Mouse (Mus musculus): ENCODE data around the gene Slain2. TPM values are rescaled to one million over a fixed set of nuclear protein-coding genes. Genes with fewer than 3 reads are reported as not detected.

The Slain2 gene
- total RNA-seq (2023) = 67.9 TPM

GRCm38 (mm10) chr5:72913648-72914557 is at the start of gene Slain2:
TSS of gene Slain2 (plus strand) at chr5:72914304.

GRCm38 (mm10) chr5:72868091-72868875 is 45.8 kb upstream of the Slain2 start, which contains the start of gene Tec:
TSS of gene Tec (minus strand) at chr5:72868483.

GRCm38 (mm10) chr5:72974602-72975001 is 60.5 kb downstream of the Slain2 start, which contains the start of gene Gm10135:
TSS of gene Gm10135 (minus strand) at chr5:72974702.

GRCm38 (mm10) chr5:73006784-73007581 is 92.9 kb downstream of the Slain2 start, which contains the start of gene Slc10a4:
TSS of gene Slc10a4 (plus strand) at chr5:73006883.

Other genes with a start within 250 kb of the Slain2 start
- 176 TPM for gene Txk, start 161.5 kb upstream of the Slain2 start, total RNA-seq (2023)
- gene Tec, start 45.8 kb upstream of the Slain2 start, total RNA-seq (2023) = 11.8 TPM
- not detected for gene Gm10135, start 60.4 kb downstream of the Slain2 start, total RNA-seq (2023)
- not detected for gene Slc10a4, start 92.6 kb downstream of the Slain2 start, total RNA-seq (2023)

All from CD4-positive naive resting alpha-beta T cell, adult 57 days (primary cell).